Mouse (Mus musculus) liver, embryonic 13.5 days (tissue): ENCODE data around the gene Mindy1. TPM values are rescaled to one million over a fixed set of nuclear protein-coding genes. Genes with fewer than 3 reads are reported as not detected.
"Not testable (repeated sequence)": the region's sequence is repeated elsewhere in the genome, so short reads cannot be mapped to it uniquely, and the experiment has no call there.

Experiments used
- ATAC-seq: fragments of 200-750 bp; cut with Nextera tagmentation; 2 replicates; pipeline ENCODE4 v1.8.0; 2017; ENCODE audit warnings: low read depth, mild to moderate bottlenecking, moderate number of reproducible peaks, moderate library complexity
- DNase-seq: peaks from one replicate; pipeline ENCODE4 v3.0.0; 2022
- H3K27ac ChIP-seq: fragments of 300-500 bp; sonication (generic); 2 replicates; pipeline ENCODE4 v1.5.1; 2015; ENCODE audit warnings: moderate library complexity, mild to moderate bottlenecking, inconsistent platforms
- H3K27me3 ChIP-seq: fragments of 300-500 bp; sonication (generic); 2 replicates; pipeline ENCODE4 v1.6.1; 2015; ENCODE audit warnings: mild to moderate bottlenecking, inconsistent platforms
- H3K36me3 ChIP-seq: fragments of 300-500 bp; sonication (generic); 2 replicates; pipeline ENCODE4 v1.6.1; 2015; ENCODE audit warnings: mild to moderate bottlenecking, inconsistent platforms
- H3K4me1 ChIP-seq: fragments of 300-500 bp; sonication (generic); replicated peaks from 2 replicates; pipeline ENCODE4 v1.6.1; 2015; ENCODE audit warnings: inconsistent platforms
- H3K4me2 ChIP-seq: fragments of 300-500 bp; sonication (generic); 2 replicates; pipeline ENCODE4 v1.6.1; 2015; ENCODE audit warnings: inconsistent platforms, mild to moderate bottlenecking, moderate library complexity
- H3K4me3 ChIP-seq: fragments of 300-500 bp; sonication (generic); replicated peaks from 2 replicates; pipeline ENCODE4 v1.5.1; 2015; ENCODE audit warnings: mild to moderate bottlenecking, inconsistent platforms
- H3K9ac ChIP-seq: fragments of 300-500 bp; sonication (generic); 2 replicates; pipeline ENCODE4 v1.6.1; 2015; ENCODE audit warnings: mild to moderate bottlenecking, inconsistent platforms
- H3K9me3 ChIP-seq: fragments of 300-500 bp; sonication (generic); replicated peaks from 2 replicates; pipeline ENCODE4 v1.6.1; 2016; ENCODE audit warnings: inconsistent platforms
- WGBS: fragments of 180-500 bp; shearing (Covaris S2); methylation state at CpG from one replicate; pipeline ENCODE4 v1.1.7; 2015; ENCODE audit not compliant: insufficient replicate concordance; 5-methylcytosine and 5-hydroxymethylcytosine counted together
- polyA plus RNA-seq: library from polyadenylated mRNA; unstranded; fragments of >200 nt; fragmentation: Nextera tagmentation; extraction: Ambion mirVana; gene quantifications from 2 replicates; pipeline ENCODE4 v1.2.1, GENCODE M21; 2015

Mindy1 gene
- polyA plus RNA-seq, 1 experiment from 2014 or later: 17.0 TPM

- 68% methylated on average over 1 of the region's 1 CpGs for WGBS
- Histone ChIP-seq H3K4me1 (0 out of 2 replicates have a peak, but pooled peaks cover under 1% of the 10 kb centered on the region), H3K9me3 (no peaks in the 10 kb centered on the region), H3K4me2 (no peak overlapping the region), H3K36me3 (peaks cover 91% of the 10 kb centered on the region), H3K4me3 (no peak overlapping the region), H3K27ac (no peak overlapping the region), H3K9ac (no peak overlapping the region), H3K27me3 (no peaks in the 10 kb centered on the region)
- DNase-seq: no peak
- ATAC-seq: no peak
These were observed 47.8 kb downstream of the Mindy1 start for GRCm38 (mm10) chr3:95328803-95329404.

- WGBS: 67% methylated on average over 1 of the region's 1 CpGs
- DNase-seq (no peak), ATAC-seq (no peak)
- Histone ChIP-seq H3K4me1 (no peaks in the 10 kb centered on the region), H3K4me2 (no peak overlapping the region), H3K27ac (no peak overlapping the region), H3K9me3 (no peaks in the 10 kb centered on the region), H3K9ac (no peak overlapping the region), H3K36me3 (peaks cover 85% of the 10 kb centered on the region), H3K4me3 (no peak overlapping the region), H3K27me3 (no peaks in the 10 kb centered on the region)
These were observed 50.4 kb downstream of the Mindy1 start for GRCm38 (mm10) chr3:95331528-95331927.

- H3K36me3 ChIP-seq: peaks cover 94% of the 10 kb centered on the region
- ATAC-seq: no peak
- no peak for DNase-seq
- no peak overlapping the region for H3K4me3 ChIP-seq
- no peaks in the 10 kb centered on the region for H3K4me1 ChIP-seq
- no peak overlapping the region for H3K9ac ChIP-seq
- 84% methylated on average over 4 of the region's 4 CpGs for WGBS
- no peak overlapping the region for H3K4me2 ChIP-seq
- H3K27me3 ChIP-seq: no peaks in the 10 kb centered on the region
- H3K27ac ChIP-seq: no peak overlapping the region
- H3K9me3 ChIP-seq: no peaks in the 10 kb centered on the region
These were observed 56.2 kb downstream of the Mindy1 start for GRCm38 (mm10) chr3:95337345-95337744.

GRCm38 (mm10) chr3:95338251-95338650 lies 57.1 kb downstream of the Mindy1 start:
- Histone ChIP-seq H3K4me1 (no peaks in the 10 kb centered on the region), H3K4me3 (no peak overlapping the region), H3K9me3 (no peaks in the 10 kb centered on the region), H3K4me2 (no peak overlapping the region), H3K27me3 (no peaks in the 10 kb centered on the region), H3K9ac (no peak overlapping the region), H3K36me3 (peaks cover 94% of the 10 kb centered on the region), H3K27ac (no peak overlapping the region)
- DNase-seq (no peak), ATAC-seq (no peak)
- 85% methylated on average over 4 of the region's 4 CpGs for WGBS

- H3K4me2 ChIP-seq, H3K4me3 ChIP-seq, DNase-seq, ATAC-seq, H3K9ac ChIP-seq, H3K4me1 ChIP-seq, H3K27me3 ChIP-seq, H3K9me3 ChIP-seq, H3K27ac ChIP-seq: not testable (repeated sequence)
- 87% methylated on average over 9 of the region's 9 CpGs for WGBS
- peaks cover 91% of the 10 kb centered on the region for H3K36me3 ChIP-seq
These were observed 62.3 kb downstream of the Mindy1 start for GRCm38 (mm10) chr3:95343356-95344000.

Other genes starting within 250 kb of the Mindy1 start
- 202 and 204 TPM in 2 replicates for gene Psmd4, start 238.7 kb upstream of the Mindy1 start, polyA plus RNA-seq
- 9.6 and 10.3 TPM in 2 replicates for gene Pip5k1a, start 174.4 kb upstream of the Mindy1 start, polyA plus RNA-seq
- gene Vps72, start 170.3 kb upstream of the Mindy1 start, polyA plus RNA-seq: 39.2 and 43.3 TPM in 2 replicates
- gene Tmod4, start 156.9 kb upstream of the Mindy1 start, polyA plus RNA-seq: 0.17 and 0.67 TPM in 2 replicates
- 33.4 and 33.5 TPM in 2 replicates for gene Scnm1, start 147.3 kb upstream of the Mindy1 start, polyA plus RNA-seq
- gene Lysmd1, start 147.3 kb upstream of the Mindy1 start, polyA plus RNA-seq: 7.3 and 7.5 TPM in 2 replicates
- gene Tnfaip8l2, start 139.0 kb upstream of the Mindy1 start, polyA plus RNA-seq: 5.7 and 6.0 TPM in 2 replicates
- 0.35 and 0.36 TPM in 2 replicates for gene Sema6c, start 120.9 kb upstream of the Mindy1 start, polyA plus RNA-seq
- gene Gabpb2, start 63.4 kb upstream of the Mindy1 start, polyA plus RNA-seq: 6.9 and 7.7 TPM in 2 replicates
- 43.9 and 50.1 TPM in 2 replicates for gene Cdc42se1, start 52.6 kb upstream of the Mindy1 start, polyA plus RNA-seq
- 2.8 and 3.5 TPM in 2 replicates for gene Mllt11, start 49.2 kb upstream of the Mindy1 start, polyA plus RNA-seq
- 0.16 and 0.21 TPM in 2 replicates for gene Gm128, start 39.7 kb upstream of the Mindy1 start, polyA plus RNA-seq
- not detected in 2 replicates for gene Bnipl, start 30.2 kb upstream of the Mindy1 start, polyA plus RNA-seq
- 8.6 and 11.0 TPM in 2 replicates for gene Prune1, start 731 bp downstream of the Mindy1 start, polyA plus RNA-seq
- gene Anxa9, start 25.8 kb downstream of the Mindy1 start, polyA plus RNA-seq: 3.0 and 3.1 TPM in 2 replicates
- gene Cers2, start 33.4 kb downstream of the Mindy1 start, polyA plus RNA-seq: 113 and 125 TPM in 2 replicates
- gene Setdb1, start 75.9 kb downstream of the Mindy1 start, polyA plus RNA-seq: 15.9 and 20.0 TPM in 2 replicates
- gene 4930558C23Rik, start 121.5 kb downstream of the Mindy1 start, polyA plus RNA-seq: not detected in 2 replicates
- 16.0 and 20.3 TPM in 2 replicates for gene Arnt, start 153.0 kb downstream of the Mindy1 start, polyA plus RNA-seq
- gene Ctsk, start 217.9 kb downstream of the Mindy1 start, polyA plus RNA-seq: 1.7 and 1.9 TPM in 2 replicates
- gene Ctss, start 245.4 kb downstream of the Mindy1 start, polyA plus RNA-seq: 19.8 and 20.8 TPM in 2 replicates